Mouse (Mus musculus) thymus, postnatal 36 days (tissue): ENCODE measurements at regions not wholly inside any gene's neighbourhood (a gene's known extent, or its start where the extent isn't known, plus 50 kb on each side); places are given as distances from the start of the nearest gene placed in this dataset.

ENCODE experiments used
- DNase-seq, 2 experiments: peaks; one replicate each; pipeline ENCODE4 v3.0.0; 2022; ENCODE audit warnings: mixed read lengths in 2 of 2

DNA sequence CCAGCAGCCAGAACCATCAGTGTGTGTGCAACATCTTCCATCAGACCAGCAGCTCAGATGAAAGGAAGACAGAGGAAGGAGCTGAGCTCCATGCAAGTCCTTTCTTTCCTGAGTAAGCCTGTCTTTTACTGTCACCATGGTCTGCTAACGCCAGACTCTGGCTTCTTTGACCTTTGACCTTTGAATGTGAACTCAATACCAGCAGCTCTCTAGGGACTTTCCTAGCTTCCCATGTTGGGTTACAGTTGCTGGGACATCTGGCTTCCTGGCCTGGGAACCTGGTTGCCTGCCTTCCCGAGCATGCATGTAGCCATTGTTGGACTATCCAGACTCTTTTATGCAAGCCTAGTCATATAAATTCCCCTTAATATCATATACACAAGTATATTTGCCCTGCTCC is 492.3 kb downstream of the Tmem132b start:
- DNase-seq = no peak

DNA sequence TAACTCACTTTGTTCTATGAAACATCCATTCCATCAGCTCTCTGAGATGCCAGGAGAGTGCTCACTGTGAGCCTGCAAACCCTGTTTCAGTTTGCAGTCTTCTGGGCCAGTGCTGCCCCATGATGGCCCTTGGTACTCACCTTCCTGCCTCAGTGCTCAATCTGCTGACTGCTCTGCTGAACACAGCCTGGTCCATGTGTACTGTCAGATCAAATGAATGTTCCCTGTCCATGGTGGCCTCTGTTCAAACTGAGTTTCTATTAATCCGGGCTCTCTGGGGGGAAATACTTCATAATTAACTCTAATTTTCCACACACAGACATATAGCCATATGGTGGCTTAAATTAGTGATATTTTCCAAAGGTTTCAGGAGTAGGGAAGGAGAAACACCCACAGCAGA is 503.3 kb downstream of the Tmem132b start:
- DNase-seq = no peak

DNA sequence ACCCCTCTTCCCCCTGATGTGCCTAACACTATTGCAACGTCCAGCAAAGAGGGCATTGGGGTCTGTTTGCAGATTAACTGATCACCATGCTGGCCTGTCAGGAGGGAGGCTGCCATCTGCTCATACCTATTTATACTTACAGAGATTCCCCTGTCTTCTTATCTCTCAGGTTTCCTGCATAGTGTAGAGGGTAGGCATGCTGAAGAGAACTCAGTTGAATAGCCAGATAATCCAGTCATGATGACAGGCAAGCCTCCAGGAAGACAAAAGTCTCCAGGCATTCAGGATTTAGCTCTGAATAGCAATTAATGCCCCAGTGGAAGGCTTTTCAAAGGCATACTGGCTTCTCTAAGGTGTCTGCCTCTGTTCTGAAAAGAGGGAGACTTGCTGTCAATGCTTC is 505.1 kb downstream of the Tmem132b start:
- DNase-seq = no peak

DNA sequence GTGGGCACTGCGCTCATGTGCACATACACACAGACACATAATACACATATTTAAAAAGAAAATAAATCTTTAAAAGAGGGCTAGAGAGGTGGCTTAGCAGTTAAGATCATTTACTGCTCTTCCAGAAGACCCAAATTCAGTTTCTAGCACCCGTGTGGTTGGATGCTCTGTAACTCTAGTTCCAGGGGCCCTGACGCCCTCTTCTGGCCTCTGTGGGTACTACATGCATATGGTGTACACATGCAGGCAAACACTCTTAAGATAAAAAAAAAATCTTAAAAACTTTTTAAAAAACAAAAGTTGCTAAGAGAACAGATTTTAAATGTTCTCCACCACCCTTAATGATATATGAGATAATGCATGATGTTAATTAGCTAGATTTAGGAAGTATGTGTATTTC is 514.2 kb downstream of the Tmem132b start:
- no peak for DNase-seq

DNA sequence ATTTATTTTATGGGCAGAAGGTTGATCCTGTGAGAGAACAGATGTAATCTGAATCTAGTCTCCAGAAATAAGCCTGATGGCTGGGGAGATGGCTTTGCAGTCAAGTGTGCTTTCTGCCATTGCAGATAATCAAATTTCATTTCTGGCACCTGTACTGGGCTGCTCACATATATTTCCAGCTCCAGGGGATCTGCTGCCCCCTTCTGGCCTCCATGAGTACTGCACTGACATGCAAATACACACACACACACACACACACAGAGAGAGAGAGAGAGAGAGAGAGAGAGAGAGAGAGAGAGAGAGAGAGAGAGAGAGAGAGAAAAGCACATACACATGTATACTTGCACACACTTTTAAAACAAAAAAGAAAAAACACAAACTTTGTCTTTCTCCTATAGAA is 532.1 kb downstream of the Tmem132b start:
- DNase-seq = no peak

DNA sequence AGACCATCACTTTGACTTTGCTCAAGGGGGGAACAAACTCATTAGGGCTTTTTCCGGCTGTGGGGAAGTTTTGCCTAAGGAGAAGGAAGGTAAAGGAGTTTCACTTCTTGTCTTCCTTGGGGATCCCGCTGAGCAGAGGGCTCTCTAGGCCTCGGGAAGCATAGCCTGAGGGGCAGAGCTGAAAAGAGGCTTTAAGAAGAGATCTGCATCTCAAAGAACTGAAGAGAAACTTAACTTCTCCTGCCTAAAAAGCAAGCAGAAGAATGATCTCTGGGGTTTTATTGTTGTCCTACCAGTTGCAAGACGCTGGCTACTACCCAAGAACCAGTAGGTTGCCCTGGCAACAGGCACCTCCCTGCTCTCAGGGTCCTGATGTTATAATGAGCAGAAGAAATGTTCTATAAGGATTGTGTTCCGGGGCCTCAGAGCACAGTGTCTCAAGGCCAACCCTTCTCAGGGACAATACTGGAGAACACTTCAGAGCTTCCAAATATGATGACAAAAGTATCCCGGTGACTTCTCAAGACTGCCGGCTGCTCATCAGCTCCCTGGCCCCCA is 547.8 kb downstream of the Tmem132b start:
- DNase-seq = no peak

DNA sequence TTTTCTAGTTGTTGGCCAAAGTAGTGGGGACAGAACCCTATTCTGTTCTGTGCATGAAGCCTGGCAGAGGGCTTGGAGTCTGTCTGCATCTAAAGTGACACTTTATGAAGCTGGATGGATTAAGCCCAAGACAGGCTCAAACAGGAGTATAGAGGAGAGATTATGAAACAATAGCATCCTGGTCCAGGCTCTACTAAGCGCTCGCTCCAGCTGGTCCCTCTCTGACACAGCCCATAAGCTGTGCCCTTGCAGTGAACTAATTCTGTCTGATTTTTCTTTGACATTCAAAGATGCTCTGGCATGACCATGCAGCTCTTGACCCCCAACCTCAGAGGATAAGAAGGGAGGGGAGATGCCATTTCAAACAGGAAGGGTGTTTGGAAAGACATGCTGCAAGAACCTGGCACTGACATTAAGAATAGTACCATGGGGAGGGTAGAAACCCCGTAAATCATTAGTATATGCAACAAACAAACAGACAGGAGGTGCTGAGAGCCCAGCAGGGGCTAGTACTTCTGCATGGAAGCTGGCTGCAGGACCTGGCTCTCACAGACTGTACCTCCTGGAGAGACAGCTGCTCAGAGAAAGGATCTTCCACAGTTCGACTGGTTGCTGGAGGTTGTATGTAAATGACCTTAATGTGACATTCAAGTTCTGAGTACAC is 556.8 kb downstream of the Tmem132b start:
- no peak for DNase-seq

DNA sequence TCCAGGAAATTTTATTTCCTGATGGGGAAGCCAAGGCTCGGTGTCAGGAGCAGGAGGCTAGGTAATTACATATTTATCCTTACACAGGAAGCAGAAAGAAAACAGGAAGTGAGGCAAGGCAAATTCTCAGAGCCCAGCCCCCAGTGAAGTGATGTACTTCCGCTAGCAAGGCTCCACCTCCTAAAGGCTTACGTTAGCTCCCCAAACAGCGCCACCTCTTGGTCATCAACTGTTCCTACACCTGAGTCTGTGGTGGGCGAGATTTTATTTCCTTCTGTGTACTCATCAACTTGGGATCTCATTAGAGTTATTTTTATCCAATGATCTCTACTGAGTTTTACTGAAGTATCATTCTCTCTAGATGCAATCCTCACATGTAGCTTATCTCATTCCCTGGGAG is 561.6 kb downstream of the Tmem132b start:
- no peak for DNase-seq

DNA sequence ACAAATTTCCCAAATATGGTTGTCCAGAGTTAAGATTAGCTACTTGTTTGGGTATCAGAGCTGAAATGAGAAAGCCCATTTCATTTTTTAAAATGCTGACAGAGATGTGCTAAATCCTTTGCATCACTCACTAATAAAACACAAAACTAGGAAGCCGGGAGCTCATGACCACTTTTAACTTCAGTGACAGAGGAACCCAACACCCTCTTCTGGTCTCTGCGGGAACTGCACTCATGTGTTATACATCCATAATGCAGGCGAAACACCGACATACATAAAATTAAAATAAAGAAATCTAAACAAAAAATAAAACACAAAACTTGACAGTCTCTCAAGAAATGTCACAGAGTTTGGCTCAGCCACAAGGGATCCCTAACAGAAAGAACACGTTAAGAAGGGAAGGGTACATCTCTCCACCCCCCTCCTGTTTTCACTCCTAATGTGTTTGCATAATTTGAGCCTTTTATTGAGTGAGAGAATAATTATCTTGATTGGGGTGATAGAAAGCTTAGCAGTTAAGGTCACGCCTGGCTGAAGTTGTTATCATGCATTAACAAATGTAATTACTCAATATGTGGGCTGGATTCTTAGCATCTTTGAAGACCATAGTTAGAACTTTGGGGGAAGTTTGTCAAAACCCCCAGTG is 565.2 kb downstream of the Tmem132b start:
- no peak for DNase-seq

DNA sequence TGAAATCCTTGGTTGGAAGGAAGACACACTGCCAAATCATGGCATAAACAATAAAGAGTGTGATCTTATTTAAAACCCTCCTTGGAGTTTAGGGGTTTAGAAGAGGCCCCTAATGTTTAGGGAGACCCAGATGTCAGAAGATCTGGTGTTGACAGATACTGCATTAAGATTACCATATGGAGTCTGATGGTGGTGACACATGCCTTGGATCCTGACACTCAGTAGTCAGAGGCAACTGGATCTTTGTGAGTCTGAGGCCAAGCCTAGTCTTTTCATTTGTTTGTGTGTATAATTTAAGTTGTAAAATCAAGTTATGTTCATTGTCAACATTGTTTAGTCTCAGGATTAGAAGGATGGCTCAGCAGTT is 565.7 kb downstream of the Tmem132b start:
- DNase-seq = no peak

DNA sequence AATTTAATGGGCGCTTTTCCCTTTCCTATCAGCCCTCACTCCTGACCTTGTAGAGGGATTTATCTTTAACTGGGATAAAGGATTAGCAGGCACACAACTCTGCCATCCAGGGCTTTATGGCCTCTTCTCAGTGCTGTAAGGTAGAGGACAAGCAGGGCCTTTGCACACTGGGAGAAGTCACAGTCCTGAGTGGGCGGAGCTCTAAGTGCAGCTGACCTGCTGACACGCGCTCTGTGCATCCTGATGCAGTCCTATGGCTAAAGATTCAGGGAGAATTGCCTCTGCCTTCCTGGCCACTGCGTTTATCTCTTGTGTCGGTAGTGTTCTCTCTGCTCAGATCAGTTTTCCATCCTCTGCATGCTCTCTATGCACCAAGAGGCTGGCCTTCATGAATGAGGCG is 566.9 kb downstream of the Tmem132b start:
- no peak for DNase-seq

DNA sequence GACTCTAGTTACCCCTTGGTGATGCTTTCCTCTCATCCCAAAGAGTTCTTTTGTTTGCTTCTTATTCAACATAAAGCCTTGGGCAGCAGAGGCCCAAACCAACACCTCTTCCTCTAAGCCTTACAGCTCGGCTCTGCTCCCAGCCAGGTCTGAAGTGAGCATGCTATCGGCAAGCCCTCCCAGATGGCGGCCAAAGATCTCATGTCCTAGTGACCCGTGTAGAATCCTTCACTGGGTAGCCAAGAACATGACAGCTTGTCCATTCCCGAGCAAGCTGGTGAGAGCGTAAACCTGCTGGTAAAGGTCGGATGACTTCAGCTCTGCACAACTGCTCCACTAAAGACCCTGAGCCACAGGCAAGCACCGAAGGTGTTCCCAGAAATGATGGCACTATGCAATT is 568.4 kb downstream of the Tmem132b start:
- no peak for DNase-seq

DNA sequence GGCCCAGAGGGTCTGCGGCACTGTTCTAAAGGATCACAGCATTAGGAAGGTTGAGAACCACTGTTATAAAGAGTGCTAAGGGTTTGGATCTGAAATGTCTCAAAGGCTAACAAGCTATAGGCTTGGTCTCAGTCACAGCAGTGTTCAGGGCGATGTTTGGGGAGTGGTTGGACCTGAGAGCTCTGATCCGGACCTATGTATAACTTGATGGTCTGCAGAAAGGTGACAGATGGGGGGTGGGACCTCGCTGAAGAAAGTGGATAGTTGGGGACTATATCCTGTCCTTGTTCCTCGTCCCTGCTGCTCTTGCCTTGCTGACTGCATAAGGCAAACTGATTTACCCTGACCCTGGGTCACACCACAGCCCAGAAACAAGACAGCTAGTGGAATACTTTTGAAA is 572.9 kb downstream of the Tmem132b start:
- no peak for DNase-seq

DNA sequence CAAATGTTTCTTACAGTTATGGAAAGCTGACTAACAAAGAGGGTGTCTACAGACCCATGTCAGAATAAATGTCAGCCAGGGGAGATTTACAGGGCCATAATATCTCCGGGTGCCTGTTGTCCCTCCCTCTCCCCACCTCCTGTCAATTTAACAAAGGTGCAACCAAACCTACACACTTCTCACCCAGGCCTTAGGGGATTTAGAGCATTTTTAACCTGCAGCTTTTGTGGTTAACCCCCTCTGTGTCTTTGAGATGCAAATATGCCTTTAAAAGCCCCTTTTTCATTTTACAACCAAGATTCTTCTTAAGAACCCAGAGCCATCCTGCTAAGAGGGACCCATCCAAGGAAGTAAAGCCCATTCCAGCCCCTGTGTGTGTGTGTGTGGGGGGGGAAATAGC is 573.3 kb downstream of the Tmem132b start:
- DNase-seq = no peak

DNA sequence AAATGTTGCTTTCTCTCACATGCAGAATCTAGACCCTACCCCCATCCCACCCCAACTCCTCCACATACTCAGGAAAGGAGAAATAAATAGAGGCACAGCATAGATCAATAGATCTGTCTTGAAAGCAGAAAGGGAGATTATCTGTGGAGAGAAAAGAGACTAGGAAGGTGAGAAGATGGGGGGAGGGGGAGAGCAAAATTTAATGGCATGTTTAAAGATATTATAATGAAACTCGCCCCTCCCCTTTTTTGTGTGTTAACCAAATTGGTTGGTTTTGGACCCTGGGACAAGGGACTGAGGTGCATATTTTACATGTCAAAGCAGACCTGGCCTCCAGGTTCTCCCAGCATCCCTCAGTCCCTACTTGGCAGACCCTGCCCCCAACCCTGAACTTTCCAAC is 573.9 kb downstream of the Tmem132b start:
- DNase-seq = no peak

DNA sequence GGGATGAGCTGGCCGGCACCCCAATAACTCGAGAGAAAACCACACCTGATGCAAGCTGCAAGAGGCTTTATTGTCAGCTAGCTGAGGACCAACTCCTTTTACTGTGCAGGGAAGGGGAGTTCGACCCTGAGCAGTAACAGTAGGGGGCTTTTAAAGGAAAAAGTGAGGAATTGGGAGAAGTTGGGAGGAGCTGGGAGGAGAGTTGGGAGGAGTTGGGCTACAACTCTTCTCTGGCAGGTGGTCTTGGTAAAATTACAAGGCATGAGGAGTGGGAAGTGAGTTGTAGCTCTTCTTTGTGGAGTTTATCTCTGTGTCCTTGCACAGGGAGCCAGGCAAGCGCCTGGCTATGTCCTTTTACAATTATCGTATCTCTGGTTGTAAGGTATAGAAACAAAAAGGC is 575.4 kb downstream of the Tmem132b start:
- DNase-seq = no peak

DNA sequence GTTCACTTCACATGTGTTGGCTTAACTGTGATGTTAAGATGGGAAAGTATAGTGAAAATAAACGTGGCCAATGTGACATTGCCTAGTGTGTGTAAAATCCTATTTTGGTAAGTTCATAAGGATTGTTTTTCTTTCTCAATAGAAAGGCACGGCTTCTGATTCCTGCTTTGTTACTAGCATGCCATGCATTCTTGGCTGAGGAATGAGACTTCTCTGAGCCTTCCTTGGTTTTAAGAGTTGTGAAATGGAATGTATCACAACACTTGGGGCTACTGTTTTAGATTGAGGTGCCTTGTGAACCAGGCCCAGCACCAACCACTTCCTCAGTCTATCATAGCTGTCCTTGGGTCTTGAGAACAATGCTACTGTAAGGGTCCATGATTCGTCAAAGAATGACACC is 577.3 kb downstream of the Tmem132b start:
- DNase-seq = no peak

DNA sequence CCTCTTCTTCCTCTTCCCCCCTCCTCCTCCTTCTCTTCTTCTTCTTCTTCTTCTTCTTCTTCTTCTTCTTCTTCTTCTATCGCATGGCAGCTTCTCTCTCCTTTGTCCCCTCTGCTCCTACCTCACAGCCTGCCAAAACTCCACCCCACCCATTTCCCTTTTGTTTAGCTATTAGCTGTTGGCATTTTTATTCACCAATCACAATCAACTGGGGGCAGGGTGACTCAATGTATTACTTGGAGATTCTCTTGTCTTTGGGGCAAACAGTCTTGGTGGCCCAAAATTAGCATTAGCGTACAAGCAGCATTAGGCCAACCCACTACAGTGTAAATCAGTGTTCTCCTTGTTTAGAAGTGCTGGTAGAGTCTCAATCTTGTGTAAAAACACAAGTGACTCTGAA is 585.7 kb downstream of the Tmem132b start:
- no peak for DNase-seq

DNA sequence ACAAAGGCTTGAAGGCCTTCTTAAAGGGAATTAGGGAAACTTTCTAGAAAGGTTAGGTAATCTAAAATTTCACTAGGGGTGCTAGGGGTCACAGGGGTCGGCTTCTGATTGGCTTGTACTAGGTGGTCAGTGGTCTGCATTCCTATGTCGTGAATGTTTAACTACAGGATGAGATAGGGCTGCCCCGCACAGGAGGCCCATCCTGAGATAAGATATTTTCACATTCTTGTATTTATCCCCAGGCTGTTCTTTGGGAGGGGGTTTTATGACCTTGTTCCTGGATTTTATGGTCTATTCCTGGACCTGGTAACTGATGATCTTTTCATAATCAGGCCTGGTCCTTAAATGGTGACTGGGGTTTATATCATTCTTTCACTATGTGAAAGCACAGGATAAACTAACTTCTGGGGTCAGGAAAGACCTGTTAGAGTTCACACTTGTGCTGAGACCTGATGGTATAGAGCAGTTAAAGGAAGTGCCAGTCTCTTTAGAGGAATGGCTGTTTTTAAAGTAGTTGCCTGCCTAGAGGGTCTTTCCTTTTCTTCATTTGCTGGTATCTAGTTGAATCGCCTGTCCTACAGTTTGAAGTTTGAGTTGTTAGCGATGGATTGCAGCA is 586.4 kb downstream of the Tmem132b start:
- no peak for DNase-seq

DNA sequence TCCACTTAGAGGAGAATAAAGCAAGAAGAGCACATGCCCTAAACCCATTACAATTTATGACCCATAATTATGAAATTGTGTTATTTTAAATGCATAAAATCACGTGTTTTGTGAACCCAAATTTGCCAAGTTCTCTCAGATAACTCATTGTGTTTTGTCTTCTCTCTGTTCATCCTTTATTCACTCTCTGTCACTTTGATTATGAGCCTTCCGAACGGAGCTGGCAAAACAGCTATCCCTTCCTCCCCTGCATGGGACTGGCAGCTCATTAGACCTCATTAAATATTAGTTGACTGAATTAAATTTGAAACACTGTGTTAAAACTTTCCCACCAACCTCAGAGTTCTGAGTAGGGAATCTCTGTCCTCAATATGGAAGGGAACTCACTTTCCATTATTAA is 587.2 kb downstream of the Tmem132b start:
- DNase-seq = no peak

DNA sequence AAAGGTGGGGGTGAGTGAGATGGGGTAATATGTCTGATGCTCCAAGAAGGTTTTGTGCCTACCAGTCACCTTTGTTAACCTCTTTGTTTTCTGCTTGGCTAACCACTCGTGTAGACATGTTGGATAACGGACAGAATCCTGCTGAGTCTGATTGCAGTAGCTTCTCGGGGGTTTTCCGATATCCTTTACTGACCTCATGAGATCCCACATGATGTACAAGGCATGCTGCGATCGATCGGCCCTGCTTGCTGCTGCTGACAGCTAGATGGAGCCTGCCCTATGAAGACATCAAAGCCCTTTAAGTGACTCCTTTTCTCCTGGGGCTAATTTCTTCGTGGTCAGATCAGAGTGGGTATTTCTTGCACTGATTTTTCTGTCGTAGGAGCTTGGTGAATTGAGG is 591.6 kb downstream of the Tmem132b start:
- DNase-seq = no peak

DNA sequence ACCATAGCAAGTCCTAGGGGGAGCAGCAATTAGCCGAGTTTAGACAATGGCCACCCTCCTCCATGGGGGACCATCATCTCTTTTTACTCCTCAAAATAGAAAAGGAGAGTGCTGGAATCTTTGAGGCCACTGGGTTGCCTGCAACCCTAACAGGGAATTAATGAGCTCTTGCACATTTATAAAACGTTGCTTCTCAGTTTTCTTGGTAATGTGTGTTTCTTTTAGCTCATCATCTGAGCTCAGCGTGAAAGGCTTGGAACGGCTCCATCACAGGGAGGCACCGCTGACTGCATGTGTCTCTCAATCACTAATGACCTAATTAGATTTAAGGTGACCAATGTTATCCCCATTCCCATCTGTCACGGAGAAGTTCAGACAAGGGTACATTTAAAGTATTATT is 595.9 kb downstream of the Tmem132b start:
- no peak for DNase-seq

DNA sequence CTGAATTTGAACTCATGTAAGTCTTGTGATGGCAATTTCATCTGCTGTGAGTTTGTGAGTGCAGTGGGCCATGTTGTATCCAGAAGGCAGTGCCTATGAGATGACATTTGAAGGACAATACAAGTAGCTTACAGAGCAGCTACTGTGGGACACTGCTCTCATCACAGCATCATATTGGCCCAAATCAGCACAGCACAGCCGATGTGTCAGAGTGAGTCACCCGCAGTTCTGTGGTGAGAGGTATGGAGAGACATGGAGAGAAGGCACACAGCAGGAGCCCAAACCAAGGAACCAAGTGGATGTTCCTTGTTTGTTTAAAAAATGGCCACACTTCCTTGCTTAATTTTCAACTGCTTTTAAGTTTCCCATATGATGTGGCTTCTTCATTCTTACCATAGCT is 617.3 kb downstream of the Tmem132b start:
- DNase-seq = no peak

DNA sequence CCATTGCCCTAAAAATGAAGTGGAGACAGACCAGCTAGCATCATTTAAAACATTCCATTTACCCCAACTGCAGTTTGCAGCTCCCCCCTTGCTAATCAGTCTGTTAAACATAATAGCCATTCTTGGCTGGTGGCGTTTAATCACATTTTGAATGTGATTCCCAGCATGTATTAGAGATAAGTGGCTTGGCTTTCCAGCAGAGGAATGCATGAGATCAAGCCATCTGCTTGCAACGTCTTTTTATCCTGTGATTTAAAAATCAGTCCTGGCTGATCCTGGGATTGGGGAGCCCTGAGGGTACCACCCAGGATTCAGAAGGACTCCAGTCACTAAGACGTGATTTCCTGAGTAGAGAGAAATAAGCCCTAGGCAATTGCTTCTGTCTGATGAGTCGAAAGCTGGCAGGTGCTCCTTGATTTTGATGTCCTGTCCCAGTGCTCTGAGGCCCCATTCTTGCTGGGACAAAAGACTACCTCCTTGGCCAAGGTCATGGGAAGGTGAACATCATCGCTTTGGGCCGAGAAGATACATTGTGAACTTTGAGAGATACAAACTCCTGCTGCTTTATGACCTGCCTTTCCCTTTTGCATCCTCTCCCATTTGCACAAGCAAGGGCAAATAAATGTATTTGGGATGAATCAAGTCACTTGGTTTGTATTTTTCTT is 623.8 kb downstream of the Tmem132b start:
- DNase-seq = no peak
